Mouse (Mus musculus) embryonic facial prominence, embryonic 15.5 days (tissue): ENCODE data around the gene Ackr4. TPM values are rescaled to one million over a fixed set of nuclear protein-coding genes. Genes with fewer than 3 reads are reported as not detected.

Experiments
- ATAC-seq: fragments of 200-750 bp; cut with Nextera tagmentation; 2 replicates; pipeline ENCODE4 v1.8.0; 2017; ENCODE audit warnings: low read depth, moderate TSS enrichment; ENCODE audit not compliant: insufficient number of reproducible peaks, low FRiP score, low TSS enrichment
- H3K27ac ChIP-seq: fragments of 300-500 bp; sonication (generic); replicated peaks from 2 replicates; pipeline ENCODE4 v1.5.1; 2015; ENCODE audit warnings: mild to moderate bottlenecking, inconsistent platforms
- H3K27me3 ChIP-seq: fragments of 300-500 bp; sonication (generic); 2 replicates; pipeline ENCODE4 v1.6.1; 2015; ENCODE audit warnings: inconsistent platforms
- H3K36me3 ChIP-seq: fragments of 300-500 bp; sonication (generic); 2 replicates; pipeline ENCODE4 v1.6.1; 2015; ENCODE audit warnings: mild to moderate bottlenecking, inconsistent platforms
- H3K4me1 ChIP-seq: fragments of 300-500 bp; sonication (generic); 2 replicates; pipeline ENCODE4 v1.6.1; 2015; ENCODE audit warnings: inconsistent platforms
- H3K4me2 ChIP-seq: fragments of 300-500 bp; sonication (generic); replicated peaks from 2 replicates; pipeline ENCODE4 v1.6.1; 2015; ENCODE audit warnings: mild to moderate bottlenecking, inconsistent platforms
- H3K4me3 ChIP-seq: fragments of 300-500 bp; sonication (generic); replicated peaks from 2 replicates; pipeline ENCODE4 v1.5.1; 2015; ENCODE audit warnings: mild to moderate bottlenecking, inconsistent platforms
- H3K9ac ChIP-seq: fragments of 300-500 bp; sonication (generic); 2 replicates; pipeline ENCODE4 v1.6.1; 2015; ENCODE audit warnings: inconsistent platforms
- H3K9me3 ChIP-seq: fragments of 300-500 bp; sonication (generic); replicated peaks from 2 replicates; pipeline ENCODE4 v1.6.1; 2016; ENCODE audit warnings: inconsistent platforms
- WGBS: fragments of 180-500 bp; shearing (Covaris S2); methylation state at CpG from one replicate; pipeline ENCODE4 v1.1.7; 2015; 5-methylcytosine and 5-hydroxymethylcytosine counted together
- polyA plus RNA-seq: library from polyadenylated mRNA; unstranded; fragments of >200 nt; fragmentation: Nextera tagmentation; extraction: Ambion mirVana; gene quantifications from 2 replicates; pipeline ENCODE4 v1.2.1, GENCODE M21; 2015

The Ackr4 gene
- polyA plus RNA-seq, 1 experiment from 2014 or later, result 6.9 TPM

DNA sequence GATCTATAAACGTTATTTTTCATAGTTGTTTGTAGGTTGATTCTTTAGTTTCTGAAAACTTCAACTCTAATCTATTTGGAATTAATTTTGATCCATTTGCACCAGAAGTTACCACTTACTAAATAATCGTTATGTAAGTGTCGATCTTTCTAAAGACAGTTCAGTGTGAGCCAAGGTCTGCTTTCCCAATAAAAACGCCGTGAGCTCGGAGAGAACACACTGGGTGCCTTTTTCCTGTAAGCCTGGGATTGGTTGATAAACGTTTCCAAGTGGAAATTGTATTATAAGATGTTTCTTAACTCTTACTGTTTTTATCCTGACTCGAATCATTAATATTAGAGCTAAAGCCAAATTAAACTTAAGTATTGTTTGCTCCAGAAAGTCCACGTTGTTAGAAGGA lies 19.8 kb downstream of the Ackr4 start:
- no peak overlapping the region for H3K4me2 ChIP-seq
- no peak overlapping the region for H3K9ac ChIP-seq
- 77% methylated on average over 9 of the region's 9 CpGs for WGBS
- H3K4me3 ChIP-seq, result no peak overlapping the region
- H3K9me3 ChIP-seq, result no peaks in the 10 kb centered on the region
- H3K27me3 ChIP-seq, result no peaks in the 10 kb centered on the region
- no peaks in the 10 kb centered on the region for H3K36me3 ChIP-seq
- no peak overlapping the region for H3K27ac ChIP-seq
- H3K4me1 ChIP-seq, result peaks cover 23% of the 10 kb centered on the region
- no peak for ATAC-seq

GRCm38 (mm10) chr9:104104986-104105385 lies 21.7 kb downstream of the Ackr4 start:
- WGBS, result 90% methylated on average over 2 of the region's 2 CpGs
- no peak overlapping the region for H3K4me2 ChIP-seq
- peaks cover 32% of the 10 kb centered on the region for H3K4me1 ChIP-seq
- no peak overlapping the region for H3K27ac ChIP-seq
- H3K27me3 ChIP-seq, result no peaks in the 10 kb centered on the region
- H3K9ac ChIP-seq, result no peak overlapping the region
- no peak overlapping the region for H3K4me3 ChIP-seq
- ATAC-seq, result no peak
- H3K9me3 ChIP-seq, result no peaks in the 10 kb centered on the region
- no peaks in the 10 kb centered on the region for H3K36me3 ChIP-seq

DNA sequence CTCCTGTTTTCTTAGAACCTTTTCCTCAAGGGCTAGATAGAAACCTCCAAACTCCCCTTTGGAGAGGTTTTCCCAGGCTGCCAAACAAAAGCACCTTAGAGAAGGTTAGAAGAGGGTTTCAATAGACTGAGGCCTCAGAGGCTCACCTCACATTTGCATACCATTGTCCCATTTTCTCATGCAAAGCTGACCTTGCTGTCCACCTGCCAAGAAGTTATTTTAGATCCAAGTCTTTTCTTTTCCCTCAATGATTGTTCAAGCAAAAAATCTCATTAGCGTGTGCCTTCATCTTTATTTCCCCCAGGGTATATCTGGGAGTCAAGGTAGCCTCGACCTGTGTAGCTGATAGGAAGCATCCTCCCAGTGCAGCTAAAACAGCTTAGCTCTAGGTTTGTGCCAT lies 23.8 kb downstream of the Ackr4 start:
- no peak overlapping the region for H3K9ac ChIP-seq
- H3K27me3 ChIP-seq, result no peaks in the 10 kb centered on the region
- peaks cover 25% of the 10 kb centered on the region for H3K4me1 ChIP-seq
- 37% methylated on average over 2 of the region's 2 CpGs for WGBS
- H3K9me3 ChIP-seq, result no peaks in the 10 kb centered on the region
- no peak for ATAC-seq
- peak overlapping the region; percentile 63; the same call in 1 of the 2 replicates for H3K27ac ChIP-seq
- H3K36me3 ChIP-seq, result 0 out of 2 replicates have a peak, but pooled peaks cover 4% of the 10 kb centered on the region
- no peak overlapping the region for H3K4me2 ChIP-seq
- no peak overlapping the region for H3K4me3 ChIP-seq

DNA sequence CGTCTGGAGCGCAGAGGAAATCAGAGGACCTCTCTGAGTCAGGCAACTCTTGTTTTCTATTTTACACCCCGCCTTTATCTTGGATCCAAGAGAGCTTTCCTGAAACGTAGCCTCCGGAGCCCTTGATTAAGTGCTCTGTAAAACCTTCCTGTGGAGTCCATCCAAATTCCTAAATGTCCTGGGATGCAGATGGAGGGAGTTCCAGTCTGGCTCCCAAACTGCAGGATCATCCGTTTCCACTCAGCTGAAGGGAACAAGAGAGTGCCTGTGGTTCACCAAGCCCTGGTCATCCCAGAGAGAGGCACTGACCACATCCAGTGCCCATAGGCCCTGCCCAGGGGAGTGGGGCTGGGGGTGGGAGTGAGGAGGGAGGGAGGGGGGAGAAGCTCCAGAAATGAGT lies 24.4 kb downstream of the Ackr4 start:
- H3K4me1 ChIP-seq, result peaks cover 25% of the 10 kb centered on the region
- 21% methylated on average over 6 of the region's 6 CpGs for WGBS
- no peaks in the 10 kb centered on the region for H3K9me3 ChIP-seq
- no peaks in the 10 kb centered on the region for H3K27me3 ChIP-seq
- H3K9ac ChIP-seq, result no peak overlapping the region
- 0 out of 2 replicates have a peak overlapping the region, but pooled peaks have one; percentile 6 for H3K4me2 ChIP-seq
- 0 out of 2 replicates have a peak, but pooled peaks cover 4% of the 10 kb centered on the region for H3K36me3 ChIP-seq
- peak; percentile 63; the same call in 1 of the 2 replicates for ATAC-seq
- no peak overlapping the region for H3K4me3 ChIP-seq
- H3K27ac ChIP-seq, result peak overlapping the region; percentile 63

DNA sequence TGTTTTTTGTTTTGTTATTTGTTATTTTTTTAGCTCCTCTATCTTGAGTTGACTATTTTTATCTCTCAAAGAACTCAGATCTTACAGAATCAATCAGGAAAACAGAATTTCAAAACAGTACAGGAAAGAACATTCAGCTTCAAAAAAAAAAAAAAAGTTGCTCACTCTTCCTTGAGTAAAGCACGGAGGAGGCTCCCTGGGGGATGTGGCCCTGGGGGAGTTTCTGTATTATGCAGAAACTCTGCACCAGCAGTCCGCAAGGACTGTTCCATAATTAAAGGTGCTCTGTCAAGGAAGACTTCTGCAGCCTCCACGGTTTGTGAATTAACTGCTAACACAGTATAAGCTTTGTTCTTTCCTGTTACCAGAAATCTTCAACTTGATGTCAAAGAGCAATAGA lies 25.3 kb downstream of the Ackr4 start:
- Histone ChIP-seq H3K36me3 (0 out of 2 replicates have a peak, but pooled peaks cover 4% of the 10 kb centered on the region), H3K4me3 (peak overlapping the region; percentile 10; the same call in 1 of the 2 replicates), H3K4me1 (peaks cover 25% of the 10 kb centered on the region), H3K27me3 (no peaks in the 10 kb centered on the region), H3K27ac (peak overlapping the region; percentile 63), H3K9ac (no peak overlapping the region), H3K9me3 (no peaks in the 10 kb centered on the region), H3K4me2 (0 out of 2 replicates have a peak overlapping the region, but pooled peaks have one; percentile 6)
- 23% methylated on average over 3 of the region's 3 CpGs for WGBS
- ATAC-seq, result no peak

- Histone ChIP-seq H3K4me1 (peaks cover 25% of the 10 kb centered on the region), H3K9me3 (no peaks in the 10 kb centered on the region), H3K27ac (no peak overlapping the region), H3K36me3 (0 out of 2 replicates have a peak, but pooled peaks cover 4% of the 10 kb centered on the region), H3K4me2 (peak overlapping the region; percentile 9; the same call in 1 of the 2 replicates), H3K27me3 (no peaks in the 10 kb centered on the region), H3K9ac (no peak overlapping the region), H3K4me3 (no peak overlapping the region)
- no peak for ATAC-seq
- 44% methylated on average over 7 of the region's 7 CpGs for WGBS
These were observed 25.9 kb downstream of the Ackr4 start for GRCm38 (mm10) chr9:104100822-104101221.

GRCm38 (mm10) chr9:104099060-104099459 lies 27.7 kb downstream of the Ackr4 start:
- no peak overlapping the region for H3K4me3 ChIP-seq
- H3K36me3 ChIP-seq, result 0 out of 2 replicates have a peak, but pooled peaks cover 4% of the 10 kb centered on the region
- H3K27ac ChIP-seq, result no peak overlapping the region
- no peak overlapping the region for H3K9ac ChIP-seq
- WGBS, result 90% methylated on average over 11 of the region's 11 CpGs
- H3K4me1 ChIP-seq, result peaks cover 25% of the 10 kb centered on the region
- ATAC-seq, result no peak
- H3K9me3 ChIP-seq, result no peaks in the 10 kb centered on the region
- H3K4me2 ChIP-seq, result no peak overlapping the region
- no peaks in the 10 kb centered on the region for H3K27me3 ChIP-seq

GRCm38 (mm10) chr9:104098256-104098655 lies 28.5 kb downstream of the Ackr4 start:
- Histone ChIP-seq H3K4me3 (no peak overlapping the region), H3K9me3 (no peaks in the 10 kb centered on the region), H3K27ac (no peak overlapping the region), H3K36me3 (0 out of 2 replicates have a peak, but pooled peaks cover 4% of the 10 kb centered on the region), H3K4me1 (peaks cover 25% of the 10 kb centered on the region), H3K4me2 (no peak overlapping the region), H3K9ac (no peak overlapping the region), H3K27me3 (no peaks in the 10 kb centered on the region)
- WGBS, result 52% methylated on average over 5 of the region's 5 CpGs
- ATAC-seq, result no peak

DNA sequence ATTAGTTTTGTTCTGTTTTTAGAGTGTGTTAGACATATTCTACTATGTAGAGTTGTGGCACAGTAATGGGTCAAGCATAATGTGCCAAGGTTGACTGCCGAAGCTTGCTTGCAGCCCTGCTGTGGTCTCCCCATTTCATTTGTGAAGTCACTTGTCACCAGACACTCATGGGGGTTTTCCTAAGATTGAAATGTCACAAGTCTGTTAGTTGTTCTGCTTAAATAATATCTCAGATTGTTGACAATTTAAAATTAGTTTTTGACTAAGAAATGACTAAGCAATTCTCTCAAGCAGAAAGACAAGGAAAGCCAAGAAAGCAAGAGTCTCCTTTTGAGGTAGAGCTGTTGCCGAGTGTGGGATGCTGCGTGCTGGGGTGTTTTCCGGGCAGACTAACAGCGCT lies 33.8 kb downstream of the Ackr4 start:
- Histone ChIP-seq H3K9ac (no peak overlapping the region), H3K4me2 (no peak overlapping the region), H3K27ac (no peak overlapping the region), H3K4me1 (peaks cover 11% of the 10 kb centered on the region), H3K36me3 (0 out of 2 replicates have a peak, but pooled peaks cover 5% of the 10 kb centered on the region), H3K27me3 (no peaks in the 10 kb centered on the region), H3K9me3 (no peaks in the 10 kb centered on the region), H3K4me3 (no peak overlapping the region)
- ATAC-seq, result no peak
- 91% methylated on average over 5 of the region's 5 CpGs for WGBS

GRCm38 (mm10) chr9:104088555-104088954 lies 38.2 kb downstream of the Ackr4 start:
- no peak overlapping the region for H3K4me2 ChIP-seq
- peaks cover 5% of the 10 kb centered on the region; the same call in 1 of the 2 replicates for H3K36me3 ChIP-seq
- no peak overlapping the region for H3K9ac ChIP-seq
- H3K4me3 ChIP-seq, result no peak overlapping the region
- no peaks in the 10 kb centered on the region for H3K9me3 ChIP-seq
- no peaks in the 10 kb centered on the region for H3K27me3 ChIP-seq
- peaks cover 11% of the 10 kb centered on the region for H3K4me1 ChIP-seq
- peak; percentile 34; the same call in 1 of the 2 replicates for ATAC-seq
- H3K27ac ChIP-seq, result peak overlapping the region; percentile 61
- WGBS, result 41% methylated on average over 8 of the region's 8 CpGs

DNA sequence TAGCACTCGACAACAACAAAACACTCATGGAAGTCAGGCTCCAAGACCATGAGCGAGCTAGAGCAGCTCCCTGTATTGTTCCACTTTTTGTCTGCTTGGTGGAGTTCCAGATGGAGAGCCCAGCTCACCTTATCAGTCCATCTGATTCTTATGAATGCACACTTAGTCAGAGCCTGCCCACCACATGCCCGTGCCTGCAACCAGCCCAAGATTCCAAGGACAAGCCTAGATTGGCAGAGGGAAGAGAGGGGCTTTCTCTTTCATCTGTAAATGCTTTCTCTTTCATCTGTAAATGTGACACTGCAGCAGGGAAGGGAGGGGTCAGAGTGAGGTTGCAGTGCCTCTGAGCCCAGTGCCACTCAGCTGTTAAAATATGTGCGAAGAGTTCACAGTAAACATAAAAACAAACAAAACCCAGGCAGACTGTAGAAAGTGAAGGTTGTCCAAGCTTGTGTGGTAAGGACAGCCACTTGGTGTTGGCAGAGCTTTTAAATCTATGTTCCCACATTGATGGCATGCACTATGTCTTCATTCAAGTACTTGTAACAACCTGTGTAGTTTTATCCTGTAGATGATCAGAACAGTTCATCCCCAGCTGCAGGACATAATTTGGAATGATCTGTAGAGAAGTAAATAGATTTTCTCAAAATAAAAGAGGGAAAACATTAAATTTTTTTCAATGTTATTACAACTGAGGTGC lies 40.9 kb downstream of the Ackr4 start:
- Histone ChIP-seq H3K27me3 (no peaks in the 10 kb centered on the region), H3K36me3 (peaks cover 5% of the 10 kb centered on the region; the same call in 1 of the 2 replicates), H3K4me1 (peaks cover 11% of the 10 kb centered on the region), H3K4me2 (no peak overlapping the region), H3K9ac (no peak overlapping the region), H3K4me3 (no peak overlapping the region), H3K9me3 (no peaks in the 10 kb centered on the region), H3K27ac (no peak overlapping the region)
- ATAC-seq, result peak; percentile 57; the same call in 1 of the 2 replicates
- 58% methylated on average over 4 of the region's 4 CpGs for WGBS
